Mouse (Mus musculus): ENCODE results near the gene Evx1.

DNA sequence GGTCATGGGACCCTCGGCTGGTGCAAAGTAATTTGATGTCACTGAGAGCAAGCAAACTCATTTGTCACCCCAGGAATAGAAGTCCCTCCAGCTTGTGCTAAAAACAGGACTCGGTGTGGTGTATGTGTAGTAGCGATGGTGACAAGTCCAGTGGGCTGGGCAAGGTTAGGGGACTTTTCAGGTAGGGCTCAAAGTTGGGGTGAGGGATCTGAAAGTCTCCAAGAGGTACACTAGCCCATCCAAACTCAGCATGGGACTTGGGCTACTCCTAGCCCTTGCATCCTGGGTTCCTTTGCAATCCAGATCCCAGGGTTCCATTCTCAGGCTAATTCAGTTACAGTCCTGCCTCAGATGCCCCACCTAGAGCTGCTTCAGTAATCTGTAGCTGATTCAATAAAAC is 44.5 kb upstream of the Evx1 start:
- TF ChIP-seq CTCF (IDR thresholded peaks at IDR 0.05; ENCODE audit: borderline replicate concordance, insufficient read depth, low read length): no peak
- no peak for TF ChIP-seq POLR2A (IDR thresholded peaks at IDR 0.05; ENCODE audit: low read depth, low read length)

Data from embryonic fibroblast, embryonic 13.5 days (primary cell).